Mouse (Mus musculus) C2C12 (cell line): ENCODE data around the gene Tanc2. TPM values are rescaled to one million over a fixed set of nuclear protein-coding genes. Genes with fewer than 3 reads are reported as not detected.

Source experiments
- H3K27me3 ChIP-seq: one replicate; pipeline ENCODE4 v1.6.1; 2011; ENCODE audit not compliant: control insufficient read depth, insufficient read depth, insufficient read length
- H3K36me3 ChIP-seq: one replicate; pipeline ENCODE4 v1.6.1; 2011; ENCODE audit not compliant: control insufficient read depth, insufficient read depth
- H3K4me3 ChIP-seq: one replicate; pipeline ENCODE4 v1.5.1; 2011; ENCODE audit warnings: mild to moderate bottlenecking, control low read depth; ENCODE audit not compliant: poor library complexity, insufficient read depth, severe bottlenecking
- H3K79me2 ChIP-seq: one replicate; pipeline ENCODE4 v1.6.1; 2011; ENCODE audit not compliant: control insufficient read depth, insufficient read depth
- H3K79me3 ChIP-seq: one replicate; pipeline ENCODE4 v1.6.1; 2011; ENCODE audit warnings: low read depth, control low read depth
- H3ac ChIP-seq: one replicate; pipeline ENCODE3; 2011; ENCODE audit warnings: low read depth; ENCODE audit not compliant: control insufficient read depth, insufficient read length
- CEBPB ChIP-seq: IDR thresholded peaks from one replicate; pipeline ENCODE4 v1.6.1; 2011; ENCODE audit warnings: low read depth, mild to moderate bottlenecking, control low read depth, moderate library complexity
- CTCF ChIP-seq: IDR thresholded peaks from one replicate; pipeline ENCODE4 v1.5.1; 2011; ENCODE audit not compliant: control insufficient read depth, insufficient read depth, insufficient read length
- FOSL1 ChIP-seq: IDR thresholded peaks from one replicate; pipeline ENCODE4 v1.8.0; 2011; ENCODE audit warnings: mild to moderate bottlenecking, low read length; ENCODE audit not compliant: poor library complexity, insufficient read depth, severe bottlenecking
- MAX ChIP-seq: IDR thresholded peaks from one replicate; pipeline ENCODE4 v1.6.1; 2011; ENCODE audit warnings: mild to moderate bottlenecking, control low read depth
- MYOD1 ChIP-seq: IDR thresholded peaks from one replicate; pipeline ENCODE4 v1.6.1; 2011; ENCODE audit warnings: low read depth; ENCODE audit not compliant: control insufficient read depth, insufficient read length
- MYOG ChIP-seq: IDR thresholded peaks from one replicate; pipeline ENCODE4 v1.6.1; 2011; ENCODE audit not compliant: control insufficient read depth, insufficient read length; ENCODE audit errors: extremely low read depth
- USF1 ChIP-seq: IDR thresholded peaks from one replicate; pipeline ENCODE4 v1.6.1; 2011; ENCODE audit warnings: low read depth, mild to moderate bottlenecking, control low read depth, moderate library complexity
- polyA plus RNA-seq: library from polyadenylated mRNA; unstranded; fragments of >200 nt; fragmentation: generic; extraction: Trizol; gene quantifications from one replicate; pipeline ENCODE4 v1.2.1, GENCODE M21; 2012; ENCODE audit warnings: missing spikeins

Tanc2 gene
- polyA plus RNA-seq, 1 experiment, result 5.8 TPM

- no peak overlapping the region for H3ac ChIP-seq
- H3K79me2 ChIP-seq, result no peaks in the 10 kb centered on the region
- H3K27me3 ChIP-seq, result no peaks in the 10 kb centered on the region
- TF ChIP-seq MYOG (no peak), MAX (no peak), MYOD1 (no peak), USF1 (no peak), CEBPB (no peak), CTCF (no peak), FOSL1 (no peak)
- H3K79me3 ChIP-seq, result no peaks in the 10 kb centered on the region
- H3K4me3 ChIP-seq, result no peak overlapping the region
- no peaks in the 10 kb centered on the region for H3K36me3 ChIP-seq
Observed at GRCm38 (mm10) chr11:105934303-105934711, 344.5 kb downstream of the Tanc2 start.

GRCm38 (mm10) chr11:105934816-105935215, 345.0 kb downstream of the Tanc2 start:
- Histone ChIP-seq H3K4me3 (no peak overlapping the region), H3K79me3 (no peaks in the 10 kb centered on the region), H3ac (no peak overlapping the region), H3K79me2 (no peaks in the 10 kb centered on the region), H3K36me3 (no peaks in the 10 kb centered on the region), H3K27me3 (no peaks in the 10 kb centered on the region)
- TF ChIP-seq CEBPB (no peak), USF1 (no peak), MYOG (no peak), MYOD1 (no peak), CTCF (no peak), MAX (no peak), FOSL1 (no peak)

- H3K36me3 ChIP-seq, result no peaks in the 10 kb centered on the region
- no peaks in the 10 kb centered on the region for H3K27me3 ChIP-seq
- H3ac ChIP-seq, result no peak overlapping the region
- H3K4me3 ChIP-seq, result no peak overlapping the region
- no peaks in the 10 kb centered on the region for H3K79me3 ChIP-seq
- TF ChIP-seq FOSL1 (no peak), MYOG (no peak), CTCF (no peak), USF1 (no peak), MAX (no peak), CEBPB (no peak), MYOD1 (no peak)
- no peaks in the 10 kb centered on the region for H3K79me2 ChIP-seq
Observed at GRCm38 (mm10) chr11:105935496-105935895, 345.7 kb downstream of the Tanc2 start.

GRCm38 (mm10) chr11:105936200-105936599, 346.4 kb downstream of the Tanc2 start:
- no peak for TF ChIP-seq MYOD1
- TF ChIP-seq MYOG, result no peak
- TF ChIP-seq MAX, result no peak
- no peak for TF ChIP-seq CEBPB
- no peak for TF ChIP-seq USF1
- no peak for TF ChIP-seq FOSL1
- no peak for TF ChIP-seq CTCF
- no peaks in the 10 kb centered on the region for H3K27me3 ChIP-seq
- no peak overlapping the region for H3K4me3 ChIP-seq
- H3K36me3 ChIP-seq, result no peaks in the 10 kb centered on the region
- no peaks in the 10 kb centered on the region for H3K79me3 ChIP-seq
- H3ac ChIP-seq, result no peak overlapping the region
- H3K79me2 ChIP-seq, result no peaks in the 10 kb centered on the region

GRCm38 (mm10) chr11:105936974-105937373, 347.2 kb downstream of the Tanc2 start:
- no peak overlapping the region for H3K4me3 ChIP-seq
- H3K36me3 ChIP-seq, result no peaks in the 10 kb centered on the region
- no peak overlapping the region for H3ac ChIP-seq
- H3K79me2 ChIP-seq, result no peaks in the 10 kb centered on the region
- no peaks in the 10 kb centered on the region for H3K27me3 ChIP-seq
- H3K79me3 ChIP-seq, result no peaks in the 10 kb centered on the region
- TF ChIP-seq CTCF (no peak), CEBPB (no peak), MYOD1 (no peak), FOSL1 (no peak), MAX (no peak), MYOG (no peak), USF1 (no peak)

- Histone ChIP-seq H3K27me3 (no peaks in the 10 kb centered on the region), H3ac (no peak overlapping the region), H3K79me3 (no peaks in the 10 kb centered on the region), H3K36me3 (no peaks in the 10 kb centered on the region), H3K4me3 (no peak overlapping the region), H3K79me2 (no peaks in the 10 kb centered on the region)
- no peak for TF ChIP-seq USF1
- no peak for TF ChIP-seq CTCF
- TF ChIP-seq FOSL1, result no peak
- no peak for TF ChIP-seq MYOG
- no peak for TF ChIP-seq MYOD1
- TF ChIP-seq MAX, result no peak
Observed at GRCm38 (mm10) chr11:105938771-105939170, 349.0 kb downstream of the Tanc2 start.
